Mouse (Mus musculus) urinary bladder, adult 18-20 months (tissue): ENCODE results near the gene Tssk6.

ENCODE experiments used
- DNase-seq, 2 experiments: peaks; one replicate each; pipeline ENCODE4 v3.0.0; 2022; ENCODE audit warnings: low spot score in 2 of 2, mixed read lengths in 2 of 2

Tssk6 gene

GRCm38 (mm10) chr8:69884141-69884540 is 17.8 kb upstream of the Tssk6 start:
- DNase-seq, result no peak

GRCm38 (mm10) chr8:69887289-69888243 is 14.4 kb upstream of the Tssk6 start, which contains the start of gene Cilp2:
TSS of gene Cilp2 (minus strand) at chr8:69887687.
- no peak for DNase-seq

GRCm38 (mm10) chr8:69888244-69888866 is 13.6 kb upstream of the Tssk6 start:
- DNase-seq, result no peak

GRCm38 (mm10) chr8:69888902-69889301 is 13.1 kb upstream of the Tssk6 start:
- DNase-seq, result no peak

GRCm38 (mm10) chr8:69890813-69891241 is 11.2 kb upstream of the Tssk6 start:
- DNase-seq, result no peak

- no peak for DNase-seq
Measured at GRCm38 (mm10) chr8:69893863-69894262, 8.1 kb upstream of the Tssk6 start.

GRCm38 (mm10) chr8:69894836-69895332 is 7.1 kb upstream of the Tssk6 start:
- no peak for DNase-seq

- no peak for DNase-seq
Measured at GRCm38 (mm10) chr8:69895772-69896451, 6.1 kb upstream of the Tssk6 start.

GRCm38 (mm10) chr8:69897857-69898256 is 4.1 kb upstream of the Tssk6 start:
- DNase-seq, result no peak

- no peak for DNase-seq
Measured at GRCm38 (mm10) chr8:69899876-69900275, 2.1 kb upstream of the Tssk6 start.

GRCm38 (mm10) chr8:69900895-69901451 is 1.0 kb upstream of the Tssk6 start:
- DNase-seq, result no peak

- DNase-seq, result peak; percentile 95 to 99
Measured at GRCm38 (mm10) chr8:69901484-69902162, 361 bp upstream of the Tssk6 start.

- DNase-seq, result peak; percentile 96 to 98
Measured at GRCm38 (mm10) chr8:69903063-69903542, 1.1 kb downstream of the Tssk6 start.

GRCm38 (mm10) chr8:69904096-69904495 is 2.1 kb downstream of the Tssk6 start:
- DNase-seq, result no peak

- DNase-seq, result no peak
Measured at GRCm38 (mm10) chr8:69906260-69906659, 4.3 kb downstream of the Tssk6 start.

GRCm38 (mm10) chr8:69907106-69907505 is 5.1 kb downstream of the Tssk6 start:
- DNase-seq, result no peak

GRCm38 (mm10) chr8:69911917-69912316 is 9.9 kb downstream of the Tssk6 start:
- DNase-seq, result no peak

- no peak for DNase-seq
Measured at GRCm38 (mm10) chr8:69912478-69913074, 10.6 kb downstream of the Tssk6 start.

GRCm38 (mm10) chr8:69914526-69914925 is 12.5 kb downstream of the Tssk6 start:
- DNase-seq, result no peak

GRCm38 (mm10) chr8:69915748-69916147 is 13.8 kb downstream of the Tssk6 start:
- no peak for DNase-seq

GRCm38 (mm10) chr8:69918506-69918905 is 16.5 kb downstream of the Tssk6 start:
- no peak for DNase-seq
